Mouse (Mus musculus): ENCODE data around the gene Gm10401.
A peak's percentile ranks its signal among the peaks of the same experiment; 100 is the strongest.
"Not testable (repeated sequence)": the region's sequence is repeated elsewhere in the genome, so short reads cannot be mapped to it uniquely, and the experiment has no call there.

The Gm10401 gene

DNA sequence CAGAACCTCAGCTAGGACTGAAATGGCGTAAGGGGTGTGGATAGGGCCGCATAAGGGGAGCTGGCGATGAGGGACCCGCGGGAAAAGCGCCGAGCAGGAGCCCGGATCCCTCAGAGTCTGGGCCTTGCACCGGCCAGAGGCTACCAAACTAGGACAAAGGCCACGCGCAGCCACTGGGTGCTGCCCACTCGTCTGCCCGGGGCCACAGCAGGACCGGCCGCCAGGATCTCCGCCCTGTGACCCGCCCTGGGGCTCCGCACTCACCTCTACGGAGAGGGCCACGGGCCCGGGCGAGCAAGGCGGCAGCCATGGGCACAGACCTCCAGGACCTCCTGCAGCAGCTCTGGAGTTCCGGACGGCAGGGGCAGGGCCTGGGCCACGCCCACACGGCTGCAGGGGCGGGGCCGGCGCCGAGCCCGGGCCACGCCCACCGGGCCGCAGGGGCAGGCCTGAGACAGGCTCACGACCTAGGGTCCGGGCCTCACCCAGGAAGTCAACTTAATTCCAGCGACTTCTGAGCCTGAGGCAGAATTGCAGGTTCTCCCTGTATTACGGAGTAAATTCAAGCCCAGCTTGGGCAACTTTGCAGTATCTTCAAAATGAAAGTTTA, 21.0 kb upstream of the Gm10401 start, which contains the start of gene Acads:
Gene Acads, minus strand, starts transcription at position 386 of the 610 bp plus-strand sequence.
- DNase-seq (ENCODE audit: low read depth, low spot score) = peak; percentile 40

DNA sequence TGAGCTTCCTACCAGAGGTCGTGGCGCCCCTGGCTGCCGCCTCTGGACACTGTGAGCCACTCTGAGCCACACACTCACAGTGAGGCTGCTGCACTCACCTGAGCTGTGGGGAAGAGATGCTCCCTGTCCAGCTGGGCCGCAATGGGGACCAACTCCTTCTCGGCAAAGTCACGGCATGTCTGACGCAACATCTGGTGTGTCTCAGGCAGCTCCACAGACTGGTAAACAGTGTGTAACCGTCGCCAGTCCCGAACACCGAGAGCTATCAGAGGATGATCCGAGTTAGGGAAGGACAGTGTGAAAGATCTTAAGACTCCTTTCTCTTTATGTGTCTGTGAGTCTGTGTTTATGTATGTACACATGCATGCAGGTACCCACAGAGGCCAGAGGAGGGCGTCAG, 19.4 kb upstream of the Gm10401 start:
- DNase-seq (ENCODE audit: low read depth, low spot score) = no peak

DNA sequence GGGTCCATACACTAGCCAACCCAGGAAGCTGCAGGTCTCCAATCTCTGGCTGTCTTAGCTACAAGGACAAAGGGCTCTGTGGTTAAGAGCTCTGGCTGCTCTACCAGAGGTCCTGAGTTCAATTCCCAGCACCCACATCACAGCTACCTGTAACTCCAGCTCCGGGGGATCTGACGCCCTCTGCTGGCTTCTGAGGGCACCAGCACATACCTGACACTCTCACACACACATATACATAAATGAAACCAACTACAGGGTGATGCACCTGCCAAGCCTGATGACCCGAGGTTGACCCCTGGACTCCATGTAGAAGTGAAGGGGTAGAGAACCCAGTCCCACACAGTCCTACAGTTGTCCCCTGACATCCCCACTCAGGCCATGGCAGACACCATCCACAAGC, 18.3 kb upstream of the Gm10401 start:
- no peak for DNase-seq (ENCODE audit: low read depth, low spot score)

DNA sequence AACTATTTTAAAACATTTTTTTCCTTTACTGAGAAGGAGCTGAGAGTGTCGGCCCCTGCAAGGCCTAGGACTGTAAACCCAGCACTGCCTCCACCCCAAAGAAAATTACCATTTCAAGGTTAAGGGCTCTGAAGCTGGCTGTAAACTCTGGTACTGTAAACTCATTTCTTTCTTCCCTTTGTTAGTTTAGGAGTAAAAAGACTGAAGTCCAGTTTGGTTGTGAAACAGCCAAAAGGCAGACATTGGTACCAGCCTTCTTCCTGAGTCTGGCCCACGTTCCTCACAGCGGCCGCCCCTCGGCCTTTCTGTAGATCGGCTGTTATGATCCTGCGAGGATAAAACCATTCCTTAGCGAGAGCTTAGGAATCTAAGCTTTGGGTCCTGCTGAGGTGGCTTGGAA, 16.4 kb upstream of the Gm10401 start:
- no peak for DNase-seq (ENCODE audit: low read depth, low spot score)

DNA sequence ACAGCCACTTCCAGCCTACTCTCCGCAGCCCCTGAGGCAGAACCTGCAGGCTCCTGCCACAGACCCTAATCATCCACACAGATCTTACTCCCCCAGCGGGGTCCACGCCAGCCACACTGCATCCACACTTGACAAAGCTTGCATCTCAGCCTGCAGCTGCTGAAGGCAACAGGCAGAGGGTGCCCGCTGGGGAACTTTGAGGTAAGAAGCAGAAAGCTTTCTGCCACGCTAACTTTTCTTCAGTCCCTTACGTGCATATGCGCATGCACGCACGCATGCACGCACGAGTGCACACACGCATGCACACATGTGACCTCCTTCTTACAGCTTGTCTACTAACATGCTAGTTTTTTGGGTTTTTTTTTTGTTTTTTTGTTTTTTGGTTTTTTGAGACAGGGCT, 15.1 kb upstream of the Gm10401 start:
- DNase-seq (ENCODE audit: low read depth, low spot score) = no peak

DNA sequence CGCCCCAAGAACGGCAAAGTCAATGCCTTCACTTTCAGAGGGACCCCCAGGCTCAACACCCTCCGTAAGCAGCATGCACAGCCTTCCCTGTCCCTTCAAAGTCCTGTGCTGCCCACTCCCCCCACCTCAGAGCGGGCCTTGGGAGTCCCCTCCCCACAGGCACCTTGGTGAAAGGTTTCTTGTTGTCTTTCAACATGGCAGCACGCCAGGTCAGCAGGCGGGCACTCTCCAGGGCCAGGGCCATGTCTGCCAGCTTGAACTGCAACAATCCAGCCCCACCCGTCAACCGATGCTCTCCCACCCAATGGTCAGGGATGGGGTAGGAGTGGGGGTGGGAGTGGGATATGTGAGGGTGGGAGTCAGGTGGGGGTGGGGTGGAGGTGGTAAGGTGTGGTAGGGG, 13.1 kb upstream of the Gm10401 start:
- DNase-seq (ENCODE audit: low read depth, low spot score) = no peak

DNA sequence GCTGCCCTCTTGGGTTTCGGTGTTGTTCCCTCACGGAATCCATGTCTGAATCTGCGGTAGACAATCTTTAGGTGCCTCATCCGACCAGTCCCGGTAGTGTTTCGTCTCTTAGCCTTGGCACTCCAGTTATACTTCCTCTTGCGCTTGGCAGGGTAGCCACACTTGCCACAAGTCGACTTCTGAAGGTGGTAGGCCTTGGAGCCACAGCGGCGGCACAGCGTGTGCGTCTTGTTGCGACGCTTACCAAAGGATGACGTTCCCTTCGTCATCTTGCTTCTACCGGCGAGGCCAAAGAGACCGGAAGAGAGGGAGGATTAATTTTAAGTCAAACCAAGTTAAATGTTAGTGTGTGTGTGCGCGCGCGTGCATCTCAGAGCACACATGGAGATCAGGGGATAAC, 5.2 kb upstream of the Gm10401 start:
- not testable (repeated sequence) for DNase-seq (ENCODE audit: low read depth, low spot score)

DNA sequence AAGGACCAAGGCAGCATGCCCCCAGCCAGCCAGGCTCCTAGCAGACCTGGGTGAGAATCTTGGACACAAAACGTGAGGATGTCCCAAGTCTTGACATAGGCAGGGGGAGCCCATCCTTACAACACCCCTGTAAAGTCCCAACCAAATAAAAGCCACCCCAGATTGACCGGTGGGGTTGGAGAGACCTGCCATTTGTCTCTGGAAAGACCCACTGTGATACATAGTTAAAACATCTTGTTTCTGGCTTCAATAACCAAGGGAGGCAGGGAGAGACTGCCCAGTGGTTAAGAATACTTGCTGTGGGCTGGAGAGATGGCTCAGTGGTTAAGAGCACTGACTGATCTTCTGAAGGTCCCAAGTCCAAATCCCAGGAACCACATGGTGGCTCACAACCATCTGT, 4.1 kb upstream of the Gm10401 start:
- no peak for DNase-seq (ENCODE audit: low read depth, low spot score)

DNA sequence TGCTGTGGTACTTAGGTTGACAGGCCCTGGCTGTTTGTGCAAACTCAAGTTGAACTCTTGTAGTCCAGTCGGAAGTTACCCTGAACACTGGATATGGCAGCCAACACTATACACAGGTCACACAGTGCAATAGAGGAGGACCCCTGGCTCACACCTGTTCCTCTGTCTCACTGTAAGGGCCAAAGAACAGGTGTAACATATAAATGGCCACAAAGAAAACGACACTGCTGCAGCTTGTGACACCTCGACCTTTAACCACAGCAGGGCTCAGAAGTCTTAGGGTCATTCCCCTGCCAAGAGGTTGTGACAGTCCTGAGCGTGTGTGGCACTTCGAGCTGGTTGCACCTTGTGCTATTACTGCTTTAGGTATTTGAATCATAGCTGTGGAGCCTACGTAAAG, 2.4 kb upstream of the Gm10401 start:
- DNase-seq (ENCODE audit: low read depth, low spot score) = no peak

DNA sequence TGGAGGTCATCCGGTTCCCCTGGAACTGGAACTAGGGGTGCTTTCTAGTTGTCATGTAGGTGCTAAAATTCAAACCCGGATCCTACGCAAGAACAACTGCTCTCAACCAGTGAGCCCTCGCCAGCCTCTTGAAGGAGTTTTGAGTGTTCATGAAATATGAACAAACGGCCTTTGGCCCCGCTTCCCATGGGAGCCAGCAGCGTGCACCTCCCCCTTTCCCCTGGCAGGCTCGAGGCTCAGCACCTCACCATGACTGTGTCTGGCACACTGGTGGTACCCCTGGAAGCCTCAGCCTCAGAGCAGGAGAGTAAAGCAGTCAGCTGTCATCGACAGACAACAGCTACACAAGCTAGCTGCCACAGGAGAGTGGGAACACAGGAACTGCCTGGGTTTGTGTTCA, 1.9 kb upstream of the Gm10401 start:
- DNase-seq (ENCODE audit: low read depth, low spot score) = no peak

DNA sequence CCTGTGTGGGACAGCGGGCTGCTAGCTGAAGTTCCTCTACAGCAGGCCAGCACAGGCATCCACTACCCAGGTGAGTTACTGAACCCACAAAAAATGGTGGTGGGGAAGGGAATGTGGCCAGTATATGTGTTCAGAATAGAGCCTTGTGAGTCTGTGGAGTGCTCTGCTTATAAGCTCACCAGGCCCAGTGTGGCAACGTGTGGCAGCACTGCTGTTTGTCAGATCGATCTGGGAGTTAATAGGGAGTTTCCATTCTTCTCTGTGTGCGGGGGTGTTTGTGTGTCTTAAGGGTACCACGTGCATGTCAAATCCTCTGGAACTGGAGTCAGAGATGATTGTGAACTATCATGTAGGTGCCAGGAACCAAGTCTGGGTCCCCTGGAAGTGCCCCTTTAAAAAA, 1.4 kb upstream of the Gm10401 start:
- no peak for DNase-seq (ENCODE audit: low read depth, low spot score)

DNA sequence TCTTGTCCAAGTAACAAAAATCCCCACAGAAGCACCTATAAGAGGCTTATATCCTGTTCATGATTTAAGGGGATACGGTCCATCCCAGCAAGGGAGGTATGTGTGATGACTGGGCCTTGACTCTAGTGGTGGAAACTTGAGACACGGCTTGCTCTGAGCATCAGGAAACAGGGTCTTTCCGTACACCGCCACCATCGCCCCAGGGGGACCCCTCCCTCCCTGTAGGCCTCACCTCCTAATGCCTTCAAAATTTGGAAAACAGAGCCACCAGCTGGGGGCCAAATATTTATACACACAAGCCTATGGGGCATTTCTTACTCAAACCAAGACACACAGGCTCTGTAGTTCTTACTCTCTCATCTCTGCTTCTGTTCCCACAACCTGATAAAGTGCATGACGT, 6.3 kb downstream of the Gm10401 start:
- no peak for DNase-seq (ENCODE audit: low read depth, low spot score)

DNA sequence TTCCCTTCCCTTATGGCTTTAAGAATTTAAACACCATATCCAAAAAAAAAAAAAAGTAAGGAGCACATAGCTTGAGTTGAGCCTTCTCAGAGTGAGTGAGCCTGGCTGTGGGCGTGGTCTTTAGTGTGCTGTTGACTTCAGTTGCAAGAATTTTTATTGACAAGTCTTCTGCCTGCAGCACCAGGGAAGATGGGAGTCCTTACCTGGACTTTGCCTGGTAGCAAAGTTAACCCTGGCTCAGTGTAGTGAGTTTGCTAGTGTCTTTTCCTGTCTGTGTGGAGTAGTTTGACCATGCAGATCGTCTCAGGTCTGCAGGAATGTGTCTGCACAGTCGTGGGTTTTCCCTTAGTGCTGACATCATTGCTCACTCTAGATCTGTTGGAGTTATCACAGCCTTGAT, 7.1 kb downstream of the Gm10401 start:
- DNase-seq (ENCODE audit: low read depth, low spot score) = no peak

DNA sequence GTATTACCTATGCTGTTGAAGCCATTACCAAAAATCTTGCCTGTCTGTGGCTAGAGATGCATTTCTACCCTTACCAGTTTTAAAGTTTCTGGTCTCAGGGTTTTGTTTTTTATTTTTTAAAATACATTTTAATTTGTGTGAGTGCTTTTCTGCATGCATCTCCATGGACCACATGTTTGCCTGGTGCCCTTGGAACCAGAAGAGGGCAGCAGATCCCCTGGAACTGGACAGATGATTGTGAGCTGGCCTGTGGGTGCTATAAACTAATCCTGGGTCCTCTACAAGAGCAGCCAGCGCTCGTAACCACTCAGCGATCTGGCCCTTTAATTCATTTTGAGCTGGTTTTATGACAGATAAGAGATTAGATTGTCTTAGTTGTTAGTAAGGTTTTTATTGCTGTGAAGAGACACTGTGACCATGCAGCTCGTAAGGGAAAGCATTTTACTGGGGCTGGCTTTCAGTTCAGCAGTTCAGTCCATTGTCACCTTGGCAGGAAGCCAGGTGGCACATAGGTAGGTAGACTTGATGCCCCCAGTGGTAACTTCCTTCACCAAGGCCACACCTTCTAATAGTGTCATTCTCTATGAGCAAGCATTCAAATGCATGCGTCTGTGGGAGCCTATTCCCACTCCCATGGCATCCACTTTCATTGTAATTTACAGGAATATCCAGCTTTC, 8.4 kb downstream of the Gm10401 start:
- DNase-seq (ENCODE audit: low read depth, low spot score) = no peak

DNA sequence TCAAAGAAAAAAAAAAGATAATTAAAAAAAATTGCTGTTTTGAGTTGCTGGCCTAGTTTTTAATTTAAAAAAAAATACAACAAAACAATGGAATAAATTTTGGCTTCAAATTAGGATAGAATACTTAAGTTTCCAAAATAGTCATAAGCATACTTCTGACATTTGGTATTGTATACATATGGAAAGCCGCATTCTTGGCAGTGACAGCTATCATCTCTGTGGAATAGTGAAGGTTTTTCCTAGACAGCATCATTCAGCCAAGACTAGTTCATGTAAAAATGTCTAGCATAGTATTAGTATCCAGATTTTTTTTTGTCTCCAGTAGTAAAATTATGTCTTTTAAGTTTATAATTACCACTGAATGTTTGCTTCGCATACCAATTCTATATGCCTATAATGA, 12.4 kb downstream of the Gm10401 start:
- DNase-seq (ENCODE audit: low read depth, low spot score) = no peak

DNA sequence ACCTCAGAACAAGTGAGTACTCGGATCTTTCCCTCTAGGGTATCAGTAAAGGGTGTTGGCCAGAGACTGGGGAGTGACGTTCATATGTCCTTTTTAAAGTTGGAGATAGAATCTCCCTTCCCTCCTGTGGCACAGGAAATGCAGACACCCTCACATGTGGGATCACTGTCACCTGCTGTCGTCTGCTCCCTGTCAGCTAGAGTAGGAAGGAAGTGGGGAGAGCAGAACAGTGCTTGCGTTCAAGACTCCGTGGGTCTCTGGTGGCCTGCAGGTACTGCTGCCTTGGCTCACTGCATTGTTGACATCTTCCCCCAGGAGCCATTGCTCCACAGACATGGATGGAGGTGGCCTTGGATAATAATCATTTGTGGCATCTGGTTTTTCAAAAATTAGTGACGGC, 14.6 kb downstream of the Gm10401 start:
- no peak for DNase-seq (ENCODE audit: low read depth, low spot score)

DNA sequence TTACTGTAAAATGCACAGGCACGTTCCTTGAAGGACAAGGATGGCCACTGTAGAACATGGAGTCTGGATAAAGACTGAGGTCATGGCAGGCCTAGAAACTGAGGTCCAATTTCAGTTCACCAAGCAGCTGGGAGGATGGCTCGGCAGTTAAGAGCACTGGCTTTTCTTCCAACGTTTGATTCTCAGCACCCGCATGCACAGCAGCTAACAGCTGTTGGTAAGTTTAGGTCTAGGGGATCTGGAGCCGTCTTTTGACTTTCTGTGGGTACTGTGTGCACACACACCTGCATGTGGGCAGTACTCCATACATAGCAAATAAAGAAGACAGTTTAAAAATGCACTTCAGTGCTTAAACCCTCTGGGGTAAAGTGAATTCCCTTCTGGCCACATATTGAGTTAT, 16.5 kb downstream of the Gm10401 start:
- no peak for DNase-seq (ENCODE audit: low read depth, low spot score)

DNA sequence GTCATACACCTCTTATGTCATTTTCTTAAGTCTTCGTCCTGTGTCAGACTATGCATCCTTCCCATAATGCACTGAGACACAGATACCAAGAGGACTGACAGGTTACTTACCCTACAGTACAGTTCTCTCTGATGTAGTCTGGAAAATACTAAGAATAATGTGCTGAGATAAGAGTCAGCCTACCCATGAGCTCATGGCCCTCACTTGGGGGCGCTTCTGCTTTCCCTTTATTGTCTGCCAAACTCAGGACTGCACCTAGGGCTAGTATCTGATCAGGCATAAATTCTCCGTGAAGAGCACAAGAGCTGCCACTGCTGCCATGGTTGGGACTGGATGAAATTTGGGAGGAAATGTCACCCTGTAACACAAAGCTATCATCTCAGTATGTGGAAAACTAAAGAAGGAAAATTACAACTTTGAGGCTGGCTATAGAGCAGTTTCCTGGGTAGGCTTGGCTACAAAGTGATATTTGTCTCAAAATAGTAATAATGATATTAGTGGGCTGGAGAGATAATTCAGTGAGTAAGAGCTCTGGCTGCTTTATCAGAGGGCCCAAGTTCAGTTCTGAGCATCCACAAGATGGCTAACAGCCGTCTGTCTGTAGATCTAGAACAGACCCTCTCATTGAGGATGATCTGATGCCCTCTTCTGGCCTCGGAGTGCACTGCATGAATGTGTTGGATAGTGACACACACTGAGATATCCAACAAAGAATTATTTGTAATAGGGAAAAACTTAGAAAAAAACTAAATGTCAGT, 21.8 kb downstream of the Gm10401 start:
- peak; percentile 73 for DNase-seq (ENCODE audit: low read depth, low spot score)

DNA sequence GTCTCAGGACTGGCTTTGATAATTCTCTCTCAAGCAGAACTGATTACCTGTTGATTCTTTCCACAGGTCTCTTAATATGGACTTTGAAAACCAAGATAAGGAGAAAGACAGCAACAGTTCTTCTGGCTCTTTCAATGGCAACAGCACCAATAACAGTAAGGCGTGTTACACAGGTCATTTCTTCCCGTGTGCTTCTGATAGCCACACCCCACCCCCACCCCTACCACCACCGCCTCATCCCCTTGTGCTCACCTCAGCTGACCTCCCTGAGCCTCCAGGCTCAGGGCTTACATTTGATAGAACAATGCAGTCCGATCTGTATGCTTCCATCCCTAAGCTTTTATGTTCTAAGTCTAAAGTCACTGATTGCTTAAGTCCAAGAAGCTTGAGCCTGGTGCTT, 23.3 kb downstream of the Gm10401 start:
- DNase-seq (ENCODE audit: low read depth, low spot score) = no peak

DNA sequence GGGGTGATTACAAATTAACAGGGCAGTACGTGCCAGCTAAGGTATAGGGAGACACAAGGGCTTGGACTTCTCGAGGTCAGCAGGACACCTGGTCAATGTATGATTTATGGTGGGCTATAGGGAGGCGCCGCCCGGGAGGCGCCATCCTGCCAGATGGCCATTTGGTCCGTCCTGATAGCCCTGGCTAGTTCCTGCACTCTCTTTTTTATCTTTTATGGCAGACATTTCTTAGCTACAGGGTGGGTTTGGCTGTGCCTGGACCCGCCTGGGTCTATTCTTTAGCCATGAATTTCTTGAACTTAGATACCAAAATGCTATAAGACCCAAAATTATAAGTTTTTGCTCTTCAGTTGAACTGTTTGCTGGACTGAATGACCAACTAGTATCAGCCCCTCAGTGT, 24.8 kb downstream of the Gm10401 start:
- DNase-seq (ENCODE audit: low read depth, low spot score) = not testable (repeated sequence)

DNA sequence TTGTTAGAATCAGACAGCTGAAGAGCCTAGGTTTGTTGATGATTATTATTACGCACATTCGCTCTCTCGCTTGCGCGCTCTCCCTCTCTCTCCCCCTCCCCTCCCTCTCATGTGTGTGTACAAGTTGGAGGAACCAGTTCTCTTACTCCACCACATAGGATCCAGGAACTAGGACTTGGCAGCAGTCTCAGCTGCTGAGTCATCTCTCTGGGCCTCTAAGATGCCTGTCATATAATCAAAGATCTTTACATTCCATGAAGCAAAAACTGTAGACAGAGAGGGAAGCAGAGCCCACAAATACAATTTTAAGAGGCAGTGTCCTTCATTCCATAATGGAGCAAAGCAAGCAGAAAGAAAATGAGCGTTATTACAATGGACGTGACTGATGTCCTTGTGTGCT, 26.0 kb downstream of the Gm10401 start:
- DNase-seq (ENCODE audit: low read depth, low spot score) = peak; percentile 89

DNA sequence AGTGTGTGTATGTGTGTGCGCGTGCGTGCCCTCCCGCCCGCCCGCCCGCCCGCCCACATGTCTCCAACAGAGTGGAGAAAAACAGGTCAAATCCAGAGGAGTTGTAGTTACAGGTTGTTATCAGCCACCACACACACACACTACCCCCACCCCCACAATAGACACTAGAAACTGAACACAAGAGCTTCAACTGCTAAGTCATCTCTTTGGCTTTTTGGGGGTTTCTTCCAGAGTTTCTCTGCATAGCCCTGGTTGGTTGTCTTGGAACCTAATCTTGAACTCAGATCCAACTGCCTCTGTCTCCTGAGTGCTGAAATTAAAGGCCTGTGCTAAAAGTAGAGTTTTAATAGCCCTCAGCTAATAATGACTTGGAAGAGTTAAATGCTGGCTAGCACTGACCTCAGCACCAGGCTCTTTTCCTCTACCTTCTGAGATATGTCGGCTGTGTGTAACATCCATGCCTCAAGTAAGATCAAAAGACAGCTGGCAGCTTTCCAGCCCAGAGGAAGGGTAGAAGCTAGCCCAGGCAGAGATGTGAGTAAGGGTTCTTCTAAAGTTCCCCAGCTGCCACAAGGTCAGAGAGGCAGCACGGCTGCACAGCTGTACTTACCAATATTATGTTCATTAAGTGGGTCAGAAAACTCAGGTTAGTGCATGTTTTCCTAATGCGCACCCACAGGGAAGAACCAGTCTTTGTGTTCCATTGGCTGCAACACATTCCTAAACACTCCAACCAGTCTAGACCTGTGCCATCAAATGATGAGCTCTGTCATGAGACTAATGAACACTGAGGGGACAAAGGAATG, 26.8 kb downstream of the Gm10401 start:
- DNase-seq (ENCODE audit: low read depth, low spot score) = no peak

All from brain, adult 2 months (tissue).